Mouse (Mus musculus) embryonic facial prominence, embryonic 11.5 days (tissue): ENCODE measurements around the gene Nlrp3. TPM values are rescaled to one million over a fixed set of nuclear protein-coding genes. Genes with fewer than 3 reads are reported as not detected.

Source experiments
- ATAC-seq: fragments of 200-750 bp; cut with Nextera tagmentation; replicated peaks from 2 replicates; pipeline ENCODE4 v1.8.0; 2017; ENCODE audit warnings: low read depth; ENCODE audit not compliant: insufficient number of reproducible peaks, low FRiP score, low TSS enrichment
- DNase-seq: peaks from one replicate; pipeline ENCODE4 v3.0.0-alpha.2; 2015; ENCODE audit warnings: low spot score
- H3K27ac ChIP-seq: fragments of 300-500 bp; sonication (generic); replicated peaks from 2 replicates; pipeline ENCODE4 v1.5.1; 2014; ENCODE audit warnings: mild to moderate bottlenecking, low read depth, low read length, control low read depth
- H3K27me3 ChIP-seq: fragments of 300-500 bp; sonication (generic); 2 replicates; pipeline ENCODE4 v1.6.1; 2014; ENCODE audit warnings: mild to moderate bottlenecking, low read length, moderate library complexity, mixed read lengths; ENCODE audit not compliant: control insufficient read depth, insufficient read depth
- H3K36me3 ChIP-seq: fragments of 300-500 bp; sonication (generic); replicated peaks from 2 replicates; pipeline ENCODE4 v1.6.1; 2014; ENCODE audit warnings: low read depth, mild to moderate bottlenecking, low read length, moderate library complexity, mixed read lengths; ENCODE audit not compliant: control insufficient read depth, insufficient read depth
- H3K4me1 ChIP-seq: fragments of 300-500 bp; sonication (generic); 2 replicates; pipeline ENCODE4 v1.6.1; 2014; ENCODE audit warnings: low read length, mixed read lengths; ENCODE audit not compliant: control insufficient read depth, insufficient read depth
- H3K4me2 ChIP-seq: fragments of 300-500 bp; sonication (generic); 2 replicates; pipeline ENCODE4 v1.6.1; 2014; ENCODE audit warnings: low read depth, mild to moderate bottlenecking, control low read depth, low read length, moderate library complexity
- H3K4me3 ChIP-seq: fragments of 300-500 bp; sonication (generic); 2 replicates; pipeline ENCODE4 v1.5.1; 2014; ENCODE audit warnings: low read depth, low read length, control low read depth
- H3K9ac ChIP-seq: fragments of 300-500 bp; sonication (generic); replicated peaks from 2 replicates; pipeline ENCODE4 v1.6.1; 2014; ENCODE audit warnings: mild to moderate bottlenecking, control low read depth, low read length
- H3K9me3 ChIP-seq: fragments of 300-500 bp; sonication (generic); replicated peaks from 2 replicates; pipeline ENCODE4 v1.6.1; 2016; ENCODE audit warnings: mild to moderate bottlenecking, low read length, inconsistent platforms, mixed read lengths; ENCODE audit not compliant: control insufficient read depth
- WGBS: fragments of 180-500 bp; shearing (Covaris S2); extraction: QIAGEN DNeasy Blood & Tissue Kit; methylation state at CpG from one replicate; pipeline ENCODE4 v1.1.7; 2014; 5-methylcytosine and 5-hydroxymethylcytosine counted together
- polyA plus RNA-seq: library from polyadenylated mRNA; unstranded; fragments of >200 nt; fragmentation: Nextera tagmentation; extraction: Ambion mirVana; gene quantifications from 2 replicates; pipeline ENCODE4 v1.2.1, GENCODE M21; 2014

Gene Nlrp3
- polyA plus RNA-seq, 1 experiment from 2014 or later: 0.13 TPM

GRCm38 (mm10) chr11:59596950-59597349 is 55.6 kb downstream of the Nlrp3 start:
- Histone ChIP-seq H3K36me3 (no peaks in the 10 kb centered on the region), H3K9me3 (no peaks in the 10 kb centered on the region), H3K27ac (no peak overlapping the region), H3K4me2 (no peak overlapping the region), H3K4me1 (no peaks in the 10 kb centered on the region), H3K9ac (no peak overlapping the region), H3K27me3 (no peaks in the 10 kb centered on the region), H3K4me3 (no peak overlapping the region)
- ATAC-seq (no peak), DNase-seq (no peak)
- WGBS: 87% methylated on average over 8 of the region's 8 CpGs

GRCm38 (mm10) chr11:59599211-59599610 is 57.8 kb downstream of the Nlrp3 start:
- H3K4me3 ChIP-seq: no peak overlapping the region
- no peaks in the 10 kb centered on the region for H3K27me3 ChIP-seq
- no peaks in the 10 kb centered on the region for H3K4me1 ChIP-seq
- DNase-seq: no peak
- no peak for ATAC-seq
- WGBS: 60% methylated on average over 7 of the region's 7 CpGs
- no peaks in the 10 kb centered on the region for H3K36me3 ChIP-seq
- no peaks in the 10 kb centered on the region for H3K9me3 ChIP-seq
- H3K4me2 ChIP-seq: no peak overlapping the region
- H3K27ac ChIP-seq: no peak overlapping the region
- H3K9ac ChIP-seq: no peak overlapping the region

- no peaks in the 10 kb centered on the region for H3K27me3 ChIP-seq
- 86% methylated on average over 3 of the region's 3 CpGs for WGBS
- no peak overlapping the region for H3K9ac ChIP-seq
- DNase-seq: no peak
- no peaks in the 10 kb centered on the region for H3K36me3 ChIP-seq
- H3K4me3 ChIP-seq: no peak overlapping the region
- H3K27ac ChIP-seq: no peak overlapping the region
- ATAC-seq: no peak
- no peak overlapping the region for H3K4me2 ChIP-seq
- H3K9me3 ChIP-seq: no peaks in the 10 kb centered on the region
- H3K4me1 ChIP-seq: no peaks in the 10 kb centered on the region
These were observed 59.5 kb downstream of the Nlrp3 start for GRCm38 (mm10) chr11:59600872-59601271.

- Histone ChIP-seq H3K27ac (no peak overlapping the region), H3K4me3 (no peak overlapping the region), H3K9me3 (no peaks in the 10 kb centered on the region), H3K4me2 (no peak overlapping the region), H3K27me3 (no peaks in the 10 kb centered on the region), H3K4me1 (no peaks in the 10 kb centered on the region), H3K36me3 (no peaks in the 10 kb centered on the region), H3K9ac (no peak overlapping the region)
- ATAC-seq: no peak
- 55% methylated on average over 1 of the region's 1 CpGs for WGBS
- no peak for DNase-seq
These were observed 60.9 kb downstream of the Nlrp3 start for GRCm38 (mm10) chr11:59602287-59602686.

- DNase-seq: no peak
- Histone ChIP-seq H3K4me3 (no peak overlapping the region), H3K9ac (no peak overlapping the region), H3K27ac (no peak overlapping the region), H3K27me3 (no peaks in the 10 kb centered on the region), H3K4me2 (no peak overlapping the region), H3K36me3 (no peaks in the 10 kb centered on the region), H3K9me3 (no peaks in the 10 kb centered on the region), H3K4me1 (no peaks in the 10 kb centered on the region)
- WGBS: 88% methylated on average over 5 of the region's 5 CpGs
- no peak for ATAC-seq
These were observed 70.3 kb downstream of the Nlrp3 start for GRCm38 (mm10) chr11:59611646-59612045.

GRCm38 (mm10) chr11:59614120-59614519 is 72.8 kb downstream of the Nlrp3 start:
- no peaks in the 10 kb centered on the region for H3K4me1 ChIP-seq
- no peaks in the 10 kb centered on the region for H3K36me3 ChIP-seq
- H3K9me3 ChIP-seq: no peaks in the 10 kb centered on the region
- WGBS: 62% methylated on average over 4 of the region's 4 CpGs
- DNase-seq (peak; percentile 38), ATAC-seq (no peak)
- H3K4me2 ChIP-seq: no peak overlapping the region
- H3K4me3 ChIP-seq: no peak overlapping the region
- H3K27ac ChIP-seq: no peak overlapping the region
- no peaks in the 10 kb centered on the region for H3K27me3 ChIP-seq
- no peak overlapping the region for H3K9ac ChIP-seq

Other genes with a start within 250 kb of the Nlrp3 start
- 1.6 and 1.8 TPM in 2 replicates for gene Wnt9a, start 234.6 kb upstream of the Nlrp3 start, polyA plus RNA-seq
- gene Prss38, start 165.9 kb upstream of the Nlrp3 start, polyA plus RNA-seq: 0.17 TPM in 1 of 2 replicates, not detected in the other
- 16.1 and 16.2 TPM in 2 replicates for gene Jmjd4, start 91.5 kb upstream of the Nlrp3 start, polyA plus RNA-seq
- 177 and 191 TPM in 2 replicates for gene Snap47, start 90.4 kb upstream of the Nlrp3 start, polyA plus RNA-seq
- 10.3 and 11.8 TPM in 2 replicates for gene Zfp867, start 69.1 kb upstream of the Nlrp3 start, polyA plus RNA-seq
- gene Zkscan17, start 14.8 kb upstream of the Nlrp3 start, polyA plus RNA-seq: 21.5 and 23.0 TPM in 2 replicates
- not detected in 2 replicates for gene Olfr222, start 34.7 kb downstream of the Nlrp3 start, polyA plus RNA-seq
- not detected in 2 replicates for gene Olfr223, start 51.7 kb downstream of the Nlrp3 start, polyA plus RNA-seq
- 63.9 and 64.8 TPM in 2 replicates for gene Mprip, start 119.7 kb downstream of the Nlrp3 start, polyA plus RNA-seq
- 1.2 and 1.4 TPM in 2 replicates for gene Pld6, start 246.1 kb downstream of the Nlrp3 start, polyA plus RNA-seq